Mouse (Mus musculus) adipocyte (in vitro differentiated cells): ENCODE measurements around the gene Med29.
"Not testable (repeated sequence)": the region's sequence is repeated elsewhere in the genome, so short reads cannot be mapped to it uniquely, and the experiment has no call there.

ENCODE experiments used
- DNase-seq: peaks from one replicate; pipeline ENCODE4 v3.0.0-alpha.2; 2016; ENCODE audit warnings: low spot score

The Med29 gene

GRCm38 (mm10) chr7:28395425-28395824 is 2.9 kb upstream of the Med29 start:
- DNase-seq, result no peak

- DNase-seq, result no peak
These were observed 904 bp upstream of the Med29 start for GRCm38 (mm10) chr7:28393272-28393951.

GRCm38 (mm10) chr7:28390331-28390730 is 2.2 kb downstream of the Med29 start:
- no peak for DNase-seq

- not testable (repeated sequence) for DNase-seq
These were observed 5.1 kb downstream of the Med29 start for GRCm38 (mm10) chr7:28387384-28387783.

GRCm38 (mm10) chr7:28386877-28387276 is 5.6 kb downstream of the Med29 start:
- DNase-seq, result not testable (repeated sequence)

GRCm38 (mm10) chr7:28386462-28386861 is 6.0 kb downstream of the Med29 start:
- peak; percentile 78 for DNase-seq

- no peak for DNase-seq
These were observed 6.5 kb downstream of the Med29 start for GRCm38 (mm10) chr7:28386007-28386406.

- no peak for DNase-seq
These were observed 7.3 kb downstream of the Med29 start for GRCm38 (mm10) chr7:28385196-28385595.

GRCm38 (mm10) chr7:28384162-28384561 is 8.3 kb downstream of the Med29 start:
- no peak for DNase-seq

- peak; percentile 43 for DNase-seq
These were observed 8.9 kb downstream of the Med29 start for GRCm38 (mm10) chr7:28383606-28384005.

- DNase-seq, result peak; percentile 79
These were observed 9.5 kb downstream of the Med29 start for GRCm38 (mm10) chr7:28382981-28383396.

GRCm38 (mm10) chr7:28382347-28382951 is 10.1 kb downstream of the Med29 start:
- DNase-seq, result peak; percentile 66

GRCm38 (mm10) chr7:28381938-28382337 is 10.6 kb downstream of the Med29 start:
- peak; percentile 89 for DNase-seq

- peak; percentile 94 for DNase-seq
These were observed 11.3 kb downstream of the Med29 start for GRCm38 (mm10) chr7:28381017-28381790.

- peak; percentile 13 for DNase-seq
These were observed 12.1 kb downstream of the Med29 start, which contains the start of gene Zfp36 for GRCm38 (mm10) chr7:28380237-28381016. TSS of gene Zfp36 (minus strand) at chr7:28380253.

- DNase-seq, result peak; percentile 92
These were observed 13.5 kb downstream of the Med29 start for GRCm38 (mm10) chr7:28378769-28379651.

GRCm38 (mm10) chr7:28378066-28378690 is 14.3 kb downstream of the Med29 start:
- DNase-seq, result peak; percentile 65

GRCm38 (mm10) chr7:28377190-28378065 is 15.1 kb downstream of the Med29 start:
- peak; percentile 44 for DNase-seq

GRCm38 (mm10) chr7:28376011-28376771 is 16.3 kb downstream of the Med29 start:
- peak; percentile 86 for DNase-seq
